Mouse (Mus musculus): ENCODE results near the gene Traf3. TPM values are rescaled to one million over a fixed set of nuclear protein-coding genes. Genes with fewer than 3 reads are reported as not detected.

Traf3 gene
- polyA plus RNA-seq, 1 experiment from 2014 or later, result 23.4 TPM

GRCm38 (mm10) chr12:111243733-111244132, 77.6 kb downstream of the Traf3 start:
- Histone ChIP-seq H3K27ac (no peak overlapping the region), H3K4me3 (no peak overlapping the region), H3K4me2 (replicated peaks) (no peak overlapping the region), H3K9me3 (replicated peaks) (no peaks in the 10 kb centered on the region), H3K27me3 (no peaks in the 10 kb centered on the region), H3K36me3 (peaks cover 56% of the 10 kb centered on the region), H3K9ac (no peak overlapping the region), H3K4me1 (peaks cover 1% of the 10 kb centered on the region; the same call in 1 of the 2 replicates)
- ATAC-seq (ENCODE audit: low FRiP score), result no peak
- 94% methylated on average over 12 of the region's 12 CpGs for WGBS

GRCm38 (mm10) chr12:111245070-111245469, 78.9 kb downstream of the Traf3 start:
- H3K9ac ChIP-seq, result no peak overlapping the region
- 85% methylated on average over 6 of the region's 6 CpGs for WGBS
- H3K36me3 ChIP-seq, result peaks cover 59% of the 10 kb centered on the region
- no peak overlapping the region for H3K4me2 ChIP-seq (replicated peaks)
- H3K4me3 ChIP-seq, result no peak overlapping the region
- no peak for ATAC-seq (ENCODE audit: low FRiP score)
- no peaks in the 10 kb centered on the region for H3K27me3 ChIP-seq
- H3K27ac ChIP-seq, result no peak overlapping the region
- no peaks in the 10 kb centered on the region for H3K4me1 ChIP-seq
- no peaks in the 10 kb centered on the region for H3K9me3 ChIP-seq (replicated peaks)

- H3K9me3 ChIP-seq (replicated peaks), result no peaks in the 10 kb centered on the region
- H3K4me1 ChIP-seq, result no peaks in the 10 kb centered on the region
- no peak overlapping the region for H3K9ac ChIP-seq
- H3K27me3 ChIP-seq, result no peaks in the 10 kb centered on the region
- 96% methylated on average over 9 of the region's 9 CpGs for WGBS
- peaks cover 64% of the 10 kb centered on the region for H3K36me3 ChIP-seq
- no peak overlapping the region for H3K4me3 ChIP-seq
- no peak for ATAC-seq (ENCODE audit: low FRiP score)
- no peak overlapping the region for H3K27ac ChIP-seq
- no peak overlapping the region for H3K4me2 ChIP-seq (replicated peaks)
Measured at GRCm38 (mm10) chr12:111246808-111247464, 80.8 kb downstream of the Traf3 start.

GRCm38 (mm10) chr12:111249095-111249494, 82.9 kb downstream of the Traf3 start:
- ATAC-seq (ENCODE audit: low FRiP score), result no peak
- WGBS, result 65% methylated on average over 3 of the region's 3 CpGs
- Histone ChIP-seq H3K4me2 (replicated peaks) (no peak overlapping the region), H3K4me1 (no peaks in the 10 kb centered on the region), H3K9me3 (replicated peaks) (no peaks in the 10 kb centered on the region), H3K36me3 (peaks cover 52% of the 10 kb centered on the region), H3K9ac (no peak overlapping the region), H3K27ac (no peak overlapping the region), H3K4me3 (no peak overlapping the region), H3K27me3 (no peaks in the 10 kb centered on the region)

GRCm38 (mm10) chr12:111250116-111250515, 83.9 kb downstream of the Traf3 start:
- Histone ChIP-seq H3K9me3 (replicated peaks) (no peaks in the 10 kb centered on the region), H3K4me2 (replicated peaks) (no peak overlapping the region), H3K36me3 (peaks cover 42% of the 10 kb centered on the region), H3K4me1 (no peaks in the 10 kb centered on the region), H3K9ac (no peak overlapping the region), H3K27me3 (no peaks in the 10 kb centered on the region), H3K4me3 (no peak overlapping the region), H3K27ac (no peak overlapping the region)
- 87% methylated on average over 8 of the region's 8 CpGs for WGBS
- no peak for ATAC-seq (ENCODE audit: low FRiP score)

- WGBS, result 79% methylated on average over 9 of the region's 9 CpGs
- Histone ChIP-seq H3K36me3 (peaks cover 44% of the 10 kb centered on the region), H3K9me3 (replicated peaks) (no peaks in the 10 kb centered on the region)
Measured at GRCm38 (mm10) chr12:111251227-111251626, 85.1 kb downstream of the Traf3 start.

GRCm38 (mm10) chr12:111263650-111264049, 97.5 kb downstream of the Traf3 start:
- WGBS, result 93% methylated on average over 16 of the region's 16 CpGs
- no peak overlapping the region for H3K4me3 ChIP-seq
- H3K9ac ChIP-seq, result no peak overlapping the region
- no peaks in the 10 kb centered on the region for H3K4me1 ChIP-seq
- ATAC-seq (ENCODE audit: low FRiP score), result no peak
- no peak overlapping the region for H3K27ac ChIP-seq
- no peaks in the 10 kb centered on the region; the same call in 1 of the 2 replicates for H3K27me3 ChIP-seq
- H3K9me3 ChIP-seq (replicated peaks), result no peaks in the 10 kb centered on the region
- H3K4me2 ChIP-seq (replicated peaks), result no peak overlapping the region
- H3K36me3 ChIP-seq, result peaks cover 42% of the 10 kb centered on the region

More at GRCm38 (mm10) chr12:111251227-111251626, 85.1 kb downstream of the Traf3 start:
- H3K4me1 ChIP-seq, result no peaks in the 10 kb centered on the region
- ATAC-seq (ENCODE audit: low FRiP score), result no peak
- no peak overlapping the region for H3K27ac ChIP-seq
- no peaks in the 10 kb centered on the region for H3K27me3 ChIP-seq
- H3K4me3 ChIP-seq, result no peak overlapping the region
- H3K9ac ChIP-seq, result no peak overlapping the region
- no peak overlapping the region for H3K4me2 ChIP-seq (replicated peaks)

GRCm38 (mm10) chr12:111265212-111265611, 99.0 kb downstream of the Traf3 start:
- WGBS, result 72% methylated on average over 5 of the region's 5 CpGs
- no peaks in the 10 kb centered on the region for H3K4me1 ChIP-seq
- no peak overlapping the region for H3K4me2 ChIP-seq (replicated peaks)
- H3K9me3 ChIP-seq (replicated peaks), result no peaks in the 10 kb centered on the region
- no peak overlapping the region for H3K27ac ChIP-seq
- H3K27me3 ChIP-seq, result peaks cover 13% of the 10 kb centered on the region
- no peak overlapping the region for H3K4me3 ChIP-seq
- ATAC-seq (ENCODE audit: low FRiP score), result no peak
- H3K36me3 ChIP-seq, result peaks cover 36% of the 10 kb centered on the region
- H3K9ac ChIP-seq, result no peak overlapping the region

- H3K27ac ChIP-seq, result no peak overlapping the region
- peaks cover 3% of the 10 kb centered on the region; the same call in 1 of the 2 replicates for H3K4me1 ChIP-seq
- peaks cover 23% of the 10 kb centered on the region for H3K36me3 ChIP-seq
- WGBS, result 88% methylated on average over 12 of the region's 12 CpGs
- H3K27me3 ChIP-seq, result peaks cover 27% of the 10 kb centered on the region
- H3K4me3 ChIP-seq, result no peak overlapping the region
- no peak for ATAC-seq (ENCODE audit: low FRiP score)
- H3K4me2 ChIP-seq (replicated peaks), result no peak overlapping the region
- H3K9ac ChIP-seq, result no peak overlapping the region
- no peaks in the 10 kb centered on the region for H3K9me3 ChIP-seq (replicated peaks)
Measured at GRCm38 (mm10) chr12:111266592-111266991, 100.4 kb downstream of the Traf3 start.

- Histone ChIP-seq H3K36me3 (peaks cover 18% of the 10 kb centered on the region), H3K4me3 (no peak overlapping the region), H3K27ac (no peak overlapping the region), H3K4me1 (peaks cover 3% of the 10 kb centered on the region; the same call in 1 of the 2 replicates), H3K4me2 (replicated peaks) (no peak overlapping the region), H3K9ac (no peak overlapping the region), H3K27me3 (peaks cover 39% of the 10 kb centered on the region), H3K9me3 (replicated peaks) (no peaks in the 10 kb centered on the region)
- ATAC-seq (ENCODE audit: low FRiP score), result no peak
- WGBS, result 69% methylated on average over 4 of the region's 4 CpGs
Measured at GRCm38 (mm10) chr12:111267673-111268325, 101.6 kb downstream of the Traf3 start.

GRCm38 (mm10) chr12:111270629-111271277, 104.6 kb downstream of the Traf3 start, which contains the start of gene Amn:
TSS of gene Amn (plus strand) at chr12:111271095.
- Histone ChIP-seq H3K27me3 (peaks cover 68% of the 10 kb centered on the region), H3K9ac (no peak within 1 kb of the TSS), H3K9me3 (replicated peaks) (no peaks in the 10 kb centered on the region), H3K27ac (no peak within 1 kb of the TSS), H3K4me2 (replicated peaks) (no peak within 1 kb of the TSS), H3K4me3 (no peak within 1 kb of the TSS), H3K4me1 (peaks cover 22% of the 10 kb centered on the region), H3K36me3 (no peaks in the 10 kb centered on the region)
- ATAC-seq (ENCODE audit: low FRiP score), result no peak
- 31% methylated on average over 25 of the region's 25 CpGs for WGBS

GRCm38 (mm10) chr12:111271406-111271805, 105.2 kb downstream of the Traf3 start:
- Histone ChIP-seq H3K27me3 (peaks cover 75% of the 10 kb centered on the region), H3K9me3 (replicated peaks) (no peaks in the 10 kb centered on the region), H3K4me3 (no peak overlapping the region), H3K9ac (no peak overlapping the region), H3K27ac (no peak overlapping the region), H3K4me2 (replicated peaks) (no peak overlapping the region), H3K4me1 (peaks cover 23% of the 10 kb centered on the region), H3K36me3 (no peaks in the 10 kb centered on the region)
- no peak for ATAC-seq (ENCODE audit: low FRiP score)
- 7% methylated on average over 27 of the region's 28 CpGs for WGBS

Measured in hindbrain, embryonic 12.5 days (tissue).